Mouse (Mus musculus) ovary, adult 18-20 months (tissue): ENCODE results near the gene Retn.

Experiments used
- DNase-seq: peaks from one replicate; pipeline ENCODE4 v3.0.0; 2022; ENCODE audit warnings: low spot score, mixed read lengths

The Retn gene

GRCm38 (mm10) chr8:3664405-3664804 lies 8.8 kb downstream of the Retn start:
- no peak for DNase-seq

GRCm38 (mm10) chr8:3665507-3665906 lies 9.9 kb downstream of the Retn start, which contains the start of gene Mcemp1:
Gene Mcemp1 (plus strand): TSS chr8:3665754.
- no peak for DNase-seq

GRCm38 (mm10) chr8:3670388-3670787 lies 14.8 kb downstream of the Retn start:
- no peak for DNase-seq

- peak; percentile 46 for DNase-seq
These were observed 16.5 kb downstream of the Retn start, which contains the start of gene Fcor for GRCm38 (mm10) chr8:3671980-3672491. Gene Fcor (minus strand): TSS chr8:3672362.

- no peak for DNase-seq
These were observed 19.1 kb downstream of the Retn start for GRCm38 (mm10) chr8:3674671-3675070.

GRCm38 (mm10) chr8:3676131-3676992 lies 20.8 kb downstream of the Retn start, which contains the start of gene Trappc5:
Gene Trappc5 (plus strand): TSS chr8:3676299.
- peak; percentile 89 for DNase-seq

- DNase-seq: no peak
These were observed 21.5 kb downstream of the Retn start for GRCm38 (mm10) chr8:3676993-3677579.

GRCm38 (mm10) chr8:3678831-3679230 lies 23.3 kb downstream of the Retn start:
- no peak for DNase-seq

GRCm38 (mm10) chr8:3679236-3679635 lies 23.7 kb downstream of the Retn start:
- DNase-seq: no peak

- DNase-seq: no peak
These were observed 24.1 kb downstream of the Retn start for GRCm38 (mm10) chr8:3679656-3680055.

- no peak for DNase-seq
These were observed 26.9 kb downstream of the Retn start for GRCm38 (mm10) chr8:3682435-3682834.

GRCm38 (mm10) chr8:3683408-3684176 lies 28.0 kb downstream of the Retn start:
- no peak for DNase-seq

- no peak for DNase-seq
These were observed 29.0 kb downstream of the Retn start for GRCm38 (mm10) chr8:3684530-3684929.

- DNase-seq: no peak
These were observed 29.9 kb downstream of the Retn start for GRCm38 (mm10) chr8:3685422-3685821.

GRCm38 (mm10) chr8:3687537-3687936 lies 32.0 kb downstream of the Retn start:
- no peak for DNase-seq

GRCm38 (mm10) chr8:3690774-3691173 lies 35.2 kb downstream of the Retn start:
- no peak for DNase-seq

GRCm38 (mm10) chr8:3694121-3694520 lies 38.6 kb downstream of the Retn start, which contains the start of gene Fcer2a:
Gene Fcer2a (minus strand): TSS chr8:3694175.
- no peak for DNase-seq

- no peak for DNase-seq
These were observed 45.9 kb downstream of the Retn start for GRCm38 (mm10) chr8:3701491-3701890.

GRCm38 (mm10) chr8:3705711-3706110 lies 50.1 kb downstream of the Retn start:
- no peak for DNase-seq

- no peak for DNase-seq
These were observed 52.0 kb downstream of the Retn start for GRCm38 (mm10) chr8:3707611-3708010.
